Mouse (Mus musculus) forebrain, embryonic 14.5 days (tissue): Measurements from ENCODE around the gene Tnpo2. TPM values are rescaled to one million over a fixed set of nuclear protein-coding genes. Genes with fewer than 3 reads are reported as not detected.

ENCODE experiments used
- ATAC-seq: fragments of 200-750 bp; cut with Nextera tagmentation; 2 replicates; pipeline ENCODE4 v1.8.0; 2017; ENCODE audit warnings: mild to moderate bottlenecking, moderate library complexity
- DNase-seq: peaks from one replicate; pipeline ENCODE4 v3.0.0-alpha.2; 2015; ENCODE audit warnings: low spot score
- H3K27ac ChIP-seq: fragments of 300-500 bp; sonication (generic); 2 replicates; pipeline ENCODE4 v1.5.1; 2014; ENCODE audit warnings: low read depth, mild to moderate bottlenecking, control low read depth, low read length, moderate library complexity
- H3K27me3 ChIP-seq: fragments of 300-500 bp; sonication (generic); replicated peaks from 2 replicates; pipeline ENCODE4 v1.6.1; 2014; ENCODE audit warnings: low read length, control low read depth, mixed read lengths; ENCODE audit not compliant: control insufficient read depth, insufficient read depth
- H3K36me3 ChIP-seq: fragments of 300-500 bp; sonication (generic); 2 replicates; pipeline ENCODE4 v1.6.1; 2014; ENCODE audit warnings: low read length, control low read depth; ENCODE audit not compliant: control insufficient read depth, insufficient read depth
- H3K4me1 ChIP-seq: fragments of 300-500 bp; sonication (generic); 2 replicates; pipeline ENCODE4 v1.6.1; 2014; ENCODE audit warnings: antibody characterized with exemption, low read length, control low read depth; ENCODE audit not compliant: control insufficient read depth, insufficient read depth
- H3K4me2 ChIP-seq: fragments of 300-500 bp; sonication (generic); 2 replicates; pipeline ENCODE4 v1.6.1; 2014; ENCODE audit warnings: mild to moderate bottlenecking, control low read depth, low read length
- H3K4me3 ChIP-seq: fragments of 300-500 bp; sonication (generic); 2 replicates; pipeline ENCODE4 v1.5.1; 2014; ENCODE audit warnings: low read depth, low read length, control low read depth
- H3K9ac ChIP-seq: fragments of 300-500 bp; sonication (generic); 2 replicates; pipeline ENCODE4 v1.6.1; 2014; ENCODE audit warnings: mild to moderate bottlenecking, low read length, control low read depth, moderate library complexity
- H3K9me3 ChIP-seq: fragments of 300-500 bp; sonication (generic); replicated peaks from 2 replicates; pipeline ENCODE4 v1.6.1; 2016; ENCODE audit warnings: low read length, control low read depth, mixed read lengths; ENCODE audit not compliant: control insufficient read depth
- WGBS: fragments of 180-500 bp; shearing (Covaris S2); extraction: QIAGEN DNeasy Blood & Tissue Kit; methylation state at CpG from one replicate; pipeline ENCODE4 v1.1.7; 2014; 5-methylcytosine and 5-hydroxymethylcytosine counted together
- polyA plus RNA-seq: library from polyadenylated mRNA; unstranded; fragments of >200 nt; fragmentation: Nextera tagmentation; extraction: Ambion mirVana; gene quantifications from 2 replicates; pipeline ENCODE4 v1.2.1, GENCODE M21; 2014

The Tnpo2 gene
- polyA plus RNA-seq, 1 experiment from 2014 or later: 27.8 TPM

DNA sequence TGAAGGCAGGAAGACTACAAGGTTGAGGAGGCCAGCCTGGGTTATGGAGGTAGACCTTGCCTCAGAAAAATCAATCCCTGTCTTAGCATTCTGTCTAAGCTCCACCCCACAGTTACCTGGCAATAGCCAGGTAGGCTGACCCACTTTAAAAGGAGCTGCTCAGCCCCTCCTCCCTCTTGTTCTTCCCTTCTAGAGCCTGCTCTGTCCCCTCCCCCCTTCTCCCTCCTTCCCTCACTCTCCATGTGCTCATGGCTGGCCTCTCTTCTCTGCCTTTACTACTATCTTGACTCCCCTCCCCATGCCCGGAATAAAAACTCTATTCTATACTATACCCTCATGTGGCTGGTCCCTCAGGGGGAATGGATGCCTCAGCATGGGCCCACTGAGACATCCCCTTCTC is 2.8 kb upstream of the Tnpo2 start:
- ATAC-seq (no peak), DNase-seq (no peak)
- Histone ChIP-seq H3K4me3 (no peak overlapping the region), H3K9me3 (no peaks in the 10 kb centered on the region), H3K4me1 (peaks cover 21% of the 10 kb centered on the region), H3K27me3 (no peaks in the 10 kb centered on the region), H3K36me3 (peaks cover 39% of the 10 kb centered on the region), H3K4me2 (no peak overlapping the region), H3K27ac (no peak overlapping the region), H3K9ac (no peak overlapping the region)
- WGBS: 67% methylated on average over 1 of the region's 1 CpGs

- Histone ChIP-seq H3K4me1 (peaks cover 19% of the 10 kb centered on the region; the same call in 1 of the 2 replicates), H3K4me2 (peak overlapping the region; percentile 87), H3K36me3 (peaks cover 36% of the 10 kb centered on the region), H3K27ac (no peak overlapping the region), H3K27me3 (no peaks in the 10 kb centered on the region), H3K4me3 (peak overlapping the region; percentile 80), H3K9me3 (no peaks in the 10 kb centered on the region), H3K9ac (peak overlapping the region; percentile 67; the same call in 1 of the 2 replicates)
- ATAC-seq (no peak), DNase-seq (peak; percentile 93)
- WGBS: 2% methylated on average over 12 of the region's 13 CpGs
These were observed 2.0 kb upstream of the Tnpo2 start for GRCm38 (mm10) chr8:85034764-85035163.

- Histone ChIP-seq H3K4me3 (peak overlapping the region; percentile 80), H3K4me1 (peaks cover 19% of the 10 kb centered on the region; the same call in 1 of the 2 replicates), H3K27me3 (no peaks in the 10 kb centered on the region), H3K4me2 (peak overlapping the region; percentile 87), H3K36me3 (peaks cover 33% of the 10 kb centered on the region), H3K9ac (peak overlapping the region; percentile 67), H3K27ac (no peak overlapping the region), H3K9me3 (no peaks in the 10 kb centered on the region)
- 7% methylated on average over 12 of the region's 12 CpGs for WGBS
- ATAC-seq (no peak), DNase-seq (no peak)
These were observed 1.5 kb upstream of the Tnpo2 start for GRCm38 (mm10) chr8:85035165-85035727.

- Histone ChIP-seq H3K27ac (peak overlapping the region; percentile 71), H3K36me3 (peaks cover 33% of the 10 kb centered on the region), H3K9me3 (no peaks in the 10 kb centered on the region), H3K4me1 (peaks cover 19% of the 10 kb centered on the region; the same call in 1 of the 2 replicates), H3K9ac (peak overlapping the region; percentile 67), H3K4me3 (peak overlapping the region; percentile 80), H3K27me3 (no peaks in the 10 kb centered on the region), H3K4me2 (peak overlapping the region; percentile 87)
- DNase-seq (peak; percentile 23), ATAC-seq (0 out of 2 replicates have a peak, but pooled peaks have one; percentile 0)
- 3% methylated on average over 15 of the region's 15 CpGs for WGBS
These were observed 896 bp upstream of the Tnpo2 start for GRCm38 (mm10) chr8:85035728-85036310.

GRCm38 (mm10) chr8:85036381-85036717 is 366 bp upstream of the Tnpo2 start:
- Histone ChIP-seq H3K4me2 (peak overlapping the region; percentile 87), H3K4me3 (peak overlapping the region; percentile 80), H3K9ac (peak overlapping the region; percentile 67), H3K9me3 (no peaks in the 10 kb centered on the region), H3K27me3 (no peaks in the 10 kb centered on the region), H3K4me1 (peaks cover 19% of the 10 kb centered on the region; the same call in 1 of the 2 replicates), H3K27ac (peak overlapping the region; percentile 71), H3K36me3 (peaks cover 33% of the 10 kb centered on the region)
- ATAC-seq (peak; percentile 49), DNase-seq (no peak)
- WGBS: 0% methylated on average over 9 of the region's 9 CpGs

DNA sequence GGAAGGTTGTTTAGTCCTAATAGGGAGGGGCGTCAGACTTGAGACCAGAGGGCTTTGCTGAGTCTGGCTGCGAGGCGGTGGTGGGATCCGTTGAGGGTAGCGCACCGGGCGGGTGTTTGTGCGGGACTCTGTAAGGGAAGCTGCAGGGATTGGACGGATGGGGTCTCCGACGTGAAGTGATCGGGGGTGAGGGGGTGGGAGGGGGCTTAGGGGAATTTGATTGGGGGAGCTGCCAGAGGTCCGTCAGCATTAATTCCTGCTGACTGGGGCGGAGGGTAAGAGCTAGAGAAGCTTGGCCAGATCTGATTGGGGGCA is 608 bp downstream of the Tnpo2 start:
- H3K9ac ChIP-seq: peak overlapping the region; percentile 93
- DNase-seq: peak; percentile 65
- peak overlapping the region; percentile 99 for H3K27ac ChIP-seq
- peaks cover 19% of the 10 kb centered on the region; the same call in 1 of the 2 replicates for H3K4me1 ChIP-seq
- peak overlapping the region; percentile 80 for H3K4me3 ChIP-seq
- peak; percentile 62 for ATAC-seq
- H3K27me3 ChIP-seq: no peaks in the 10 kb centered on the region
- 0% methylated on average over 14 of the region's 14 CpGs for WGBS
- H3K4me2 ChIP-seq: peak overlapping the region; percentile 96
- H3K9me3 ChIP-seq: no peaks in the 10 kb centered on the region
- H3K36me3 ChIP-seq: peaks cover 34% of the 10 kb centered on the region

DNA sequence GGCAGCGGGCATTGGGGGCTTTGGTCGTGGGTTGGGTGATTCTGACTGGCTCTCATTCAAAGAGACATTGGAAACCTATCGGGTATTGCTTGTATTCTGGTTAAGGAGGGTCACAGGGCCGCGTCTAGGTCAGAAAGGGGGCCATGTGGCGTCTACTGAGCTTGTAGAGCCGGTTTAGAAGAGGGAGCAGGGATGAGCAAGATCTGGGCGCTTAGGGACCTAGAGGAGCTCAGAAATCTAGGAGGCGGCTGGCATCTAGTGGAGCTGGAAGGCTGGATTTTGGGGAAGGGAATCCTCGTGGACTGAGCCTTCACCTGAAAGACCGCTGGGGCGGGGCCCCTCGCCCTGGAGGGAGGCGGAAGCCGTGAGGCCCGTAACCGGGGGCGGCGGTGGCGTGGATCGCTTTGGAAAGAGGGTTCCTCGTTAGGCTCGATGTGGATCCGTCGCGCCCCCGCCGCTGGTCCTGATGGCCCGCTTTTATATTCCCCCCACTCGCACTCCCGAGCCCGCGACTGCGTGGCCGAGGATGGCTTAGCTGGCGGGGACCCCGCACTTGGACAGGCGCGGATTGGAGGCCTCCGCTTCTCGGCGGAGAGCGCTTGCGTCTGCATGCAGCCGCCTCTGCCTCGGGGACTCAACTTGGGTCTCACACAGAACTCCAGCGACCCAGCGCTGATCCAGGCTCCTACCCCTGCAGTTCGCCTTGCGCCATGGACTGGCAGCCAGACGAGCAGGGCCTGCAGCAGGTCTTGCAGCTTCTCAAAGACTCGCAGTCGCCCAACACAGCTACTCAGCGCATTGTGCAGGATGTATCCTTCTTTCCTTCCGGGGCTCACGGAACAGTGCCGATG is 1.2 kb downstream of the Tnpo2 start:
- peaks cover 33% of the 10 kb centered on the region for H3K36me3 ChIP-seq
- H3K27me3 ChIP-seq: no peaks in the 10 kb centered on the region
- WGBS: under 1% methylated on average over 51 of the region's 57 CpGs
- H3K4me3 ChIP-seq: peak overlapping the region; percentile 80
- DNase-seq (peak; percentile 41), ATAC-seq (no peak)
- H3K4me1 ChIP-seq: peaks cover 19% of the 10 kb centered on the region; the same call in 1 of the 2 replicates
- peak overlapping the region; percentile 93 for H3K9ac ChIP-seq
- H3K9me3 ChIP-seq: no peaks in the 10 kb centered on the region
- H3K27ac ChIP-seq: peak overlapping the region; percentile 99
- H3K4me2 ChIP-seq: peak overlapping the region; percentile 96

GRCm38 (mm10) chr8:85043619-85044018 is 6.9 kb downstream of the Tnpo2 start:
- no peaks in the 10 kb centered on the region for H3K27me3 ChIP-seq
- H3K36me3 ChIP-seq: peaks cover 85% of the 10 kb centered on the region
- no peak overlapping the region for H3K27ac ChIP-seq
- no peaks in the 10 kb centered on the region for H3K9me3 ChIP-seq
- WGBS: 93% methylated on average over 6 of the region's 6 CpGs
- ATAC-seq (no peak), DNase-seq (no peak)
- H3K4me3 ChIP-seq: no peak overlapping the region
- no peak overlapping the region for H3K4me2 ChIP-seq
- H3K4me1 ChIP-seq: no peaks in the 10 kb centered on the region
- no peak overlapping the region for H3K9ac ChIP-seq
